Mouse (Mus musculus): ENCODE results near the gene Ascc3. TPM values are rescaled to one million over a fixed set of nuclear protein-coding genes. Genes with fewer than 3 reads are reported as not detected.

Ascc3 gene
- total and polyA plus RNA-seq, 3 experiments: 16.2 to 29.1 (median 26.0) TPM

DNA sequence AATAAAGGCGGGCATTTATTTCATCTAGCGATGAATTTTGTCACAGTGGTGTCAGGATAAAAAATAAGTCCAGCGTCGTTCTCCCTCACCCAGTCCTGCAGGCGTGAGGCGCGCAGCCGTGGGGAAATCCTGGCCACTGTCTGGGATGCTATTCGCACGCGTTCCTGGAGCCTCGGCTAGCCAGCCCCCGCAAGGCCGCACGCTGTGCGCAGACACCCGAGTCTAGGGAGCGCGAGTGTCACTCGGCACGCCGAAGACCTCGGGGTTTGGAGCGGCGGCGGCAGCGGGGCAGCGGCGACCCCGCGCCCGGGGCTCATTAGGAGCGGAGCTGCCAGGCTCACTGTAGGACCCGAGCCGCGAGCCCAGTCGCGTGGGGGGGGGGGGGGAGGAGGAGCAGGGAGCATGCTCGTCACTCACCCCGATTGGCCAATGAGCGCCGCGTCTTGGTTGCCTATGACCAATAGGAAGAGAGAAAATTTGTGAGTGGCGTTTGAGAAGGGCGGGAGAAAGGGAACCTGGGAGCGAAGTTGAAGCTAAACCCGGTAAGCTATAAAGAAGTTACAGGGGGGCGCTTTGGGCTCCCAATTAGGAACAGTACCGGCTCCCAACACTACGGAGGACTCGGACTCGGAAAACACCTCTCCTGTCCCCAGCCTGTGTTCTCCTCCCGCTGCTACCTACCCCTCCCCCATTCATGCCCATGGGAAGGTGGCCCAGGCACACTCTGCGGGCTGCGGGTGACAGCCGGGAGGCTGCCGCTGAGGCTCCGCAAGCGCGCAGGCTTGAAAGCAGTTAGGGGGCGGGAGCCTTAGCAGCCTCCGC, 301.9 kb downstream of the Ascc3 start, which contains the start of gene Sim1:
Sim1 (plus strand) TSS at position 585 of the 822 bp plus-strand sequence.
- in situ Hi-C loops (cut with MboI; ENCODE audit: low pct_ligation_motif_present, low pct_unique_long_range_greater_than_20kb, low sequenced_read_pairs) (loop anchor here (25.0 kb wide), 2 partner anchors 393 to 518 kb away; no protein-coding TSS in a partner anchor), dilution Hi-C loops (cut with MboI; ENCODE audit: extremely low pct_ligation_motif_present, extremely low pct_unique_long_range_greater_than_20kb, low sequenced_read_pairs) (no loop called here)
- Histone ChIP-seq H3K4me1 (ENCODE audit: control insufficient read depth in 1 of 2, insufficient read depth in 2 of 2) (no peaks in the 10 kb centered on the region), H3K79me2 (replicated peaks; ENCODE audit: control insufficient read depth, extremely low read depth, insufficient read depth, poor library complexity, severe bottlenecking) (no peaks in the 10 kb centered on the region), H3K27me3 (replicated peaks) (no peaks in the 10 kb centered on the region), H3K27ac (ENCODE audit: insufficient read depth, low read depth) (no peak within 1 kb of the TSS), H3K9ac (ENCODE audit: insufficient read depth, low read depth) (no peak within 1 kb of the TSS), H3K36me3 (replicated peaks in 1 of 2; ENCODE audit: control insufficient read depth in 1 of 2, insufficient read depth in 1 of 2, low read length in 1 of 2) (no peaks in the 10 kb centered on the region), H3K4me2 (ENCODE audit: insufficient read depth, low read depth, poor library complexity, severe bottlenecking) (no peak within 1 kb of the TSS), H3K4me3 (replicated peaks in 1 of 3; ENCODE audit: low read depth in 2 of 3, low read length in 2 of 3, poor library complexity in 1 of 3) (no peak within 1 kb of the TSS), H3K9me3 (replicated peaks; ENCODE audit: low read length) (peaks cover 8% of the 10 kb centered on the region)
- TF ChIP-seq POLR2A (IDR thresholded peaks at IDR 0.05; ENCODE audit: low read depth, low read length): no peak
- TF ChIP-seq ZKSCAN1 (IDR thresholded peaks at IDR 0.05; ENCODE audit: borderline replicate concordance, low read depth, low read length): no peak
- TF ChIP-seq BHLHE40 (IDR thresholded peaks at IDR 0.05; ENCODE audit: low read depth, low read length): no peak
- TF ChIP-seq HCFC1 (IDR thresholded peaks at IDR 0.05; ENCODE audit: low read depth, low read length): no peak
- no peak for TF ChIP-seq MAZ (IDR thresholded peaks at IDR 0.05; ENCODE audit: low read depth, low read length)
- TF ChIP-seq EP300 (IDR thresholded peaks at IDR 0.05; ENCODE audit: low read length): no peak
- no peak for TF ChIP-seq ZMIZ1 (IDR thresholded peaks at IDR 0.05; ENCODE audit: low read depth, low read length)
- no peak for TF ChIP-seq SIN3A (IDR thresholded peaks at IDR 0.05; ENCODE audit: low read length)
- TF ChIP-seq MAFK (IDR thresholded peaks at IDR 0.05; ENCODE audit: insufficient replicate concordance, low read length): no peak
- no peak for TF ChIP-seq CTCF (conservative IDR thresholded peaks at IDR 0.05 in 1 of 2, IDR thresholded peaks at IDR 0.05 in 1 of 2; ENCODE audit: low read depth in 2 of 2, low read length in 2 of 2)
- no peak for TF ChIP-seq NRF1 (IDR thresholded peaks at IDR 0.05; ENCODE audit: low read depth, low read length)
- no peak for TF ChIP-seq SMC3 (IDR thresholded peaks at IDR 0.05; ENCODE audit: low read depth, low read length)
- no peak for TF ChIP-seq ZC3H11A (IDR thresholded peaks at IDR 0.05; ENCODE audit: low read depth, low read length)
- no peak for TF ChIP-seq E2F4 (IDR thresholded peaks at IDR 0.05; ENCODE audit: insufficient replicate concordance, low read depth, low read length)
- TF ChIP-seq POLR2AphosphoS2 (IDR thresholded peaks at IDR 0.05; ENCODE audit: low read depth, low read length): no peak
- no peak for TF ChIP-seq ZNF384 (IDR thresholded peaks at IDR 0.05; ENCODE audit: low read depth, low read length)
- TF ChIP-seq RCOR1 (conservative IDR thresholded peaks at IDR 0.05; ENCODE audit: low read depth, low read length): no peak
- no peak for TF ChIP-seq TBP (conservative IDR thresholded peaks at IDR 0.05; ENCODE audit: low read depth, low read length)
- no peak for DNase-seq (ENCODE audit: extremely low read depth)

- H3K27me3 ChIP-seq (replicated peaks): no peaks in the 10 kb centered on the region
- no peak overlapping the region for H3K27ac ChIP-seq (ENCODE audit: insufficient read depth, low read depth)
- no peak overlapping the region for H3K4me3 ChIP-seq (replicated peaks in 1 of 3; ENCODE audit: low read depth in 2 of 3, low read length in 2 of 3, poor library complexity in 1 of 3)
- no peak overlapping the region for H3K4me2 ChIP-seq (ENCODE audit: insufficient read depth, low read depth, poor library complexity, severe bottlenecking)
- no peaks in the 10 kb centered on the region for H3K79me2 ChIP-seq (replicated peaks; ENCODE audit: control insufficient read depth, extremely low read depth, insufficient read depth, poor library complexity, severe bottlenecking)
- no peaks in the 10 kb centered on the region for H3K36me3 ChIP-seq (replicated peaks in 1 of 2; ENCODE audit: control insufficient read depth in 1 of 2, insufficient read depth in 1 of 2, low read length in 1 of 2)
- dilution Hi-C loops (cut with MboI; ENCODE audit: extremely low pct_ligation_motif_present, extremely low pct_unique_long_range_greater_than_20kb, low sequenced_read_pairs) (no loop called here), in situ Hi-C loops (cut with MboI; ENCODE audit: low pct_ligation_motif_present, low pct_unique_long_range_greater_than_20kb, low sequenced_read_pairs) (loop anchor here (25.0 kb wide), 2 partner anchors 392 to 517 kb away; no protein-coding TSS in a partner anchor)
- TF ChIP-seq POLR2A (IDR thresholded peaks at IDR 0.05; ENCODE audit: low read depth, low read length) (no peak), SIN3A (IDR thresholded peaks at IDR 0.05; ENCODE audit: low read length) (no peak), ZMIZ1 (IDR thresholded peaks at IDR 0.05; ENCODE audit: low read depth, low read length) (no peak)
- H3K9me3 ChIP-seq (replicated peaks; ENCODE audit: low read length): peaks cover 8% of the 10 kb centered on the region
- no peak for DNase-seq (ENCODE audit: extremely low read depth)
- H3K9ac ChIP-seq (ENCODE audit: insufficient read depth, low read depth): no peak overlapping the region
- no peaks in the 10 kb centered on the region for H3K4me1 ChIP-seq (ENCODE audit: control insufficient read depth in 1 of 2, insufficient read depth in 2 of 2)
Measured at GRCm38 (mm10) chr10:50895091-50895790, 302.8 kb downstream of the Ascc3 start.

All from CH12.LX (cell line).